In genomic region chr1:135474861-135475570, GRCm38 (mm10) we compare ENCODE assay signal across 15 mouse cellular contexts. TPM values are rescaled to one million over a fixed set of nuclear protein-coding genes. Genes with fewer than 3 reads are reported as not detected.
A peak's percentile ranks its signal among the peaks of the same experiment; 100 is the strongest.
DNase-seq lines count a peak whose midpoint lies in the region; ATAC-seq and TF ChIP-seq lines count a peak whose summit lies in the region.
"Had no signal": no experiment of that assay in that cellular context is flagged by ENCODE, and none has a peak within 500 bp of the region (broad histone marks: within the 10 kb centered on the region; RNA-seq: fewer than 3 reads in every experiment).

No protein-coding gene starts in this region.

- ATAC-seq in midbrain, embryonic 12.5 days (ENCODE audit: low FRiP score, low read depth), result no peak
- ATAC-seq in midbrain, postnatal 0 days (ENCODE audit: low FRiP score), result no peak
- ATAC-seq in embryonic facial prominence, embryonic 11.5 days (replicated peaks; ENCODE audit: insufficient number of reproducible peaks, low FRiP score, low TSS enrichment, low read depth), result no peak
- ATAC-seq in limb, embryonic 14.5 days (ENCODE audit: low FRiP score, low read depth), result peak; percentile 41; the same call in 1 of the 2 replicates
- ATAC-seq in granulocyte monocyte progenitor cell, adult 5-6 weeks (replicated peaks; ENCODE audit: poor library complexity, severe bottlenecking), result no peak
- ATAC-seq: forebrain, embryonic 15.5 days had no signal

- H3K4me1 ChIP-seq in heart, adult 2 months (ENCODE audit: control insufficient read depth, insufficient read depth, low read length), result no peaks in the 10 kb centered on the region
- peaks cover 6% of the 10 kb centered on the region; the same call in 1 of the 2 replicates for H3K4me1 ChIP-seq in midbrain, embryonic 12.5 days
- no peaks in the 10 kb centered on the region for H3K4me1 ChIP-seq in midbrain, postnatal 0 days (ENCODE audit: insufficient read depth, low read length)
- no peaks in the 10 kb centered on the region for H3K4me1 ChIP-seq in embryonic facial prominence, embryonic 11.5 days (ENCODE audit: control insufficient read depth, insufficient read depth, low read length)
- H3K4me1 ChIP-seq in limb, embryonic 14.5 days (ENCODE audit: control insufficient read depth, insufficient read depth, low read length), result no peaks in the 10 kb centered on the region

- intact Hi-C loops in heart, adult 2 months (cut with DNase I), result loop anchor here (2.0 kb wide), 1 partner anchor 16 kb away; no protein-coding TSS in a partner anchor

- DNase-seq in heart, adult 2 months, result no peak
- no peak for DNase-seq in heart, postnatal 4 days
- DNase-seq in midbrain, postnatal 0 days (ENCODE audit: low spot score), result no peak
- peak; percentile 64 for DNase-seq in embryonic facial prominence, embryonic 11.5 days (ENCODE audit: low spot score)
- DNase-seq in limb, embryonic 14.5 days (ENCODE audit: low spot score), result peak; percentile 54
- DNase-seq: cerebellum, postnatal 25 days; right cerebral cortex, postnatal 4 days; thymus, postnatal 14 days had no signal

- no peak for TF ChIP-seq CTCF in heart, adult 2 months (IDR thresholded peaks at IDR 0.05)
- TF ChIP-seq CTCF in midbrain, postnatal 0 days (IDR thresholded peaks at IDR 0.05), result no peak

- H3K9me3 ChIP-seq in midbrain, embryonic 12.5 days, result no peaks in the 10 kb centered on the region
- no peaks in the 10 kb centered on the region for H3K9me3 ChIP-seq in midbrain, postnatal 0 days (ENCODE audit: low read length)
- H3K9me3 ChIP-seq in embryonic facial prominence, embryonic 11.5 days (replicated peaks; ENCODE audit: control insufficient read depth, low read length), result no peaks in the 10 kb centered on the region
- H3K9me3 ChIP-seq in limb, embryonic 14.5 days (ENCODE audit: control insufficient read depth, low read length), result no peaks in the 10 kb centered on the region
- H3K9me3 ChIP-seq: forebrain, embryonic 15.5 days; G1E; heart, embryonic 12.5 days; limb, embryonic 13.5 days had no signal

- TF ChIP-seq EP300 in heart, adult 2 months (IDR thresholded peaks at IDR 0.05; ENCODE audit: insufficient read depth, low read depth, low read length), result no peak

- H3K36me3 ChIP-seq in heart, adult 2 months (ENCODE audit: control insufficient read depth, insufficient read depth, low read length), result no peaks in the 10 kb centered on the region
- H3K36me3 ChIP-seq in midbrain, embryonic 12.5 days, result peaks cover 28% of the 10 kb centered on the region
- H3K36me3 ChIP-seq in midbrain, postnatal 0 days (ENCODE audit: insufficient read depth, low read length), result peaks cover 21% of the 10 kb centered on the region
- no peaks in the 10 kb centered on the region; the same call in 1 of the 2 replicates for H3K36me3 ChIP-seq in embryonic facial prominence, embryonic 11.5 days (replicated peaks; ENCODE audit: control insufficient read depth, insufficient read depth, low read depth, low read length)
- peaks cover 22% of the 10 kb centered on the region for H3K36me3 ChIP-seq in limb, embryonic 14.5 days (ENCODE audit: control insufficient read depth, insufficient read depth, low read length)
- H3K36me3 ChIP-seq: G1E had no signal

- no peaks in the 10 kb centered on the region for H3K27me3 ChIP-seq in heart, adult 2 months (ENCODE audit: control insufficient read depth, insufficient read depth, low read length)
- no peaks in the 10 kb centered on the region for H3K27me3 ChIP-seq in midbrain, embryonic 12.5 days
- H3K27me3 ChIP-seq in midbrain, postnatal 0 days (ENCODE audit: insufficient read depth, low read length), result no peaks in the 10 kb centered on the region
- no peaks in the 10 kb centered on the region for H3K27me3 ChIP-seq in embryonic facial prominence, embryonic 11.5 days (ENCODE audit: control insufficient read depth, insufficient read depth, low read length)
- H3K27me3 ChIP-seq in limb, embryonic 14.5 days (ENCODE audit: control insufficient read depth, insufficient read depth, low read length), result no peaks in the 10 kb centered on the region
- H3K27me3 ChIP-seq: forebrain, embryonic 15.5 days; heart, embryonic 12.5 days; limb, embryonic 13.5 days had no signal

- TF ChIP-seq POLR2A in heart, adult 2 months (IDR thresholded peaks at IDR 0.05; ENCODE audit: insufficient read depth, low read depth, low read length), result no peak
- no peak for TF ChIP-seq POLR2A in limb, embryonic 14.5 days (IDR thresholded peaks at IDR 0.05; ENCODE audit: borderline replicate concordance, extremely low read depth, insufficient read depth, insufficient read length)

- H3K79me2 ChIP-seq in heart, adult 2 months (replicated peaks; ENCODE audit: control insufficient read depth, insufficient read depth, low read length), result no peaks in the 10 kb centered on the region

- no peak overlapping the region for H3K9ac ChIP-seq in heart, adult 2 months (ENCODE audit: low read depth, low read length)
- H3K9ac ChIP-seq in midbrain, embryonic 12.5 days (replicated peaks), result no peak overlapping the region
- H3K9ac ChIP-seq in midbrain, postnatal 0 days (replicated peaks; ENCODE audit: low read length, poor library complexity, severe bottlenecking), result no peak overlapping the region
- H3K9ac ChIP-seq in embryonic facial prominence, embryonic 11.5 days (replicated peaks; ENCODE audit: low read length), result peak overlapping the region; percentile 23; the same call in 1 of the 2 replicates
- H3K9ac ChIP-seq in limb, embryonic 14.5 days (ENCODE audit: low read depth, low read length, severe bottlenecking), result no peak overlapping the region
- H3K9ac ChIP-seq: forebrain, embryonic 15.5 days; heart, embryonic 12.5 days; limb, embryonic 13.5 days had no signal

- H3K27ac ChIP-seq in heart, adult 2 months, result peak overlapping the region; percentile 54
- 0 out of 2 replicates have a peak overlapping the region, but pooled peaks have one; percentile 15 for H3K27ac ChIP-seq in midbrain, embryonic 12.5 days (replicated peaks)
- H3K27ac ChIP-seq in midbrain, postnatal 0 days (ENCODE audit: low read depth, low read length), result no peak overlapping the region
- no peak overlapping the region for H3K27ac ChIP-seq in embryonic facial prominence, embryonic 11.5 days (replicated peaks; ENCODE audit: low read depth, low read length)
- H3K27ac ChIP-seq in limb, embryonic 14.5 days (replicated peaks; ENCODE audit: low read depth, low read length), result no peak overlapping the region
- H3K27ac ChIP-seq: forebrain, embryonic 15.5 days; limb, embryonic 13.5 days; macrophage had no signal

- H3K4me2 ChIP-seq in midbrain, embryonic 12.5 days (replicated peaks), result no peak overlapping the region
- H3K4me2 ChIP-seq in midbrain, postnatal 0 days (ENCODE audit: low read depth, low read length, poor library complexity, severe bottlenecking), result no peak overlapping the region
- no peak overlapping the region for H3K4me2 ChIP-seq in embryonic facial prominence, embryonic 11.5 days (ENCODE audit: low read depth, low read length)
- no peak overlapping the region for H3K4me2 ChIP-seq in limb, embryonic 14.5 days (replicated peaks; ENCODE audit: low read depth, low read length, severe bottlenecking)
- H3K4me2 ChIP-seq: forebrain, embryonic 15.5 days; heart, embryonic 12.5 days; limb, embryonic 13.5 days had no signal

- 81% methylated on average over 15 of the region's 15 CpGs for WGBS in heart, adult 2 months
- 70% methylated on average over 15 of the region's 15 CpGs for WGBS in midbrain, embryonic 12.5 days
- 66% methylated on average over 15 of the region's 15 CpGs for WGBS in midbrain, postnatal 0 days
- 50% methylated on average over 15 of the region's 15 CpGs for WGBS in embryonic facial prominence, embryonic 11.5 days
- 53% methylated on average over 15 of the region's 15 CpGs for WGBS in limb, embryonic 14.5 days

- no peak overlapping the region for H3K4me3 ChIP-seq in heart, adult 2 months
- H3K4me3 ChIP-seq in midbrain, embryonic 12.5 days, result no peak overlapping the region
- no peak overlapping the region for H3K4me3 ChIP-seq in midbrain, postnatal 0 days (ENCODE audit: low read depth, low read length)
- no peak overlapping the region for H3K4me3 ChIP-seq in embryonic facial prominence, embryonic 11.5 days (ENCODE audit: low read depth, low read length)
- H3K4me3 ChIP-seq in limb, embryonic 14.5 days (replicated peaks; ENCODE audit: low read length), result no peak overlapping the region
- H3K4me3 ChIP-seq: forebrain, embryonic 15.5 days; heart, embryonic 12.5 days; limb, embryonic 13.5 days had no signal

RNA-seq across cellular contexts. Expression of gene Ipo9, which starts 44.7 kb away (rescaled TPM):
- total RNA-seq in heart, adult 2 months (2021), result 10 to 100 TPM; 31.9 to 35.3 TPM
- 40.8 and 64.6 TPM in 2 replicates for polyA plus RNA-seq in heart, adult 2 months (2012; rRNA removed)
- 100 to 1,000 TPM in 1 of 2 experiments, 10 to 100 TPM in 1; 95.5 to 116 TPM for total RNA-seq in heart, postnatal 4 days (2021)
- polyA plus RNA-seq in midbrain, embryonic 12.5 days (2016; fragmentation: Nextera tagmentation; extraction: Ambion mirVana), result 177 and 182 TPM in 2 replicates
- 88.7 and 128 TPM in 2 replicates for total RNA-seq in midbrain, postnatal 0 days (2014; rRNA removed)
- 89.3 and 93.3 TPM in 2 replicates for polyA plus RNA-seq in midbrain, postnatal 0 days (2015; fragmentation: Nextera tagmentation; extraction: Ambion mirVana)
- polyA plus RNA-seq in embryonic facial prominence, embryonic 11.5 days (2014; fragmentation: Nextera tagmentation; extraction: Ambion mirVana), result 193 and 205 TPM in 2 replicates
- 145 and 208 TPM in 2 replicates for polyA plus RNA-seq in limb, embryonic 14.5 days (2012; rRNA removed)
- 116 and 142 TPM in 2 replicates for polyA plus RNA-seq in limb, embryonic 14.5 days (2014; fragmentation: Nextera tagmentation; extraction: Ambion mirVana)
- 64.4 and 81.0 TPM in 2 replicates for total RNA-seq in granulocyte monocyte progenitor cell, adult 5-6 weeks (2014; fragmentation: Nextera tagmentation)
- total RNA-seq in granulocyte monocyte progenitor cell, adult 5-6 weeks (2017), result 33.9 and 36.7 TPM in 2 replicates

Comparison
In these comparisons a context has a peak if more than half of its experiments do, and no peak if none do; other contexts are left out.
1. H3K27ac ChIP-seq: peak in heart, adult 2 months (single experiment) and midbrain, embryonic 12.5 days (single experiment); none in midbrain, postnatal 0 days (single experiment), embryonic facial prominence, embryonic 11.5 days (single experiment) and limb, embryonic 14.5 days (single experiment).
2. DNase-seq: peak in embryonic facial prominence, embryonic 11.5 days (single experiment) and limb, embryonic 14.5 days (single experiment); none in heart, adult 2 months (0 of 2), heart, postnatal 4 days (single experiment) and midbrain, postnatal 0 days (single experiment).